Mouse (Mus musculus) brain, embryonic 14.5 days (tissue): Measurements from ENCODE around the gene Fam173b.

Source experiments
- CTCF ChIP-seq: fragments of 200-500 bp; IDR thresholded peaks from 2 replicates; pipeline ENCODE4 v1.5.1; 2012; ENCODE audit warnings: inconsistent platforms, mild to moderate bottlenecking, moderate library complexity, borderline replicate concordance; ENCODE audit not compliant: insufficient read depth, insufficient read length; ENCODE audit errors: extremely low read depth
- POLR2A ChIP-seq: fragments of 200-500 bp; IDR thresholded peaks from 2 replicates; pipeline ENCODE4 v1.6.1; 2012; ENCODE audit warnings: mild to moderate bottlenecking, inconsistent platforms, borderline replicate concordance; ENCODE audit not compliant: poor library complexity, insufficient read depth, insufficient read length, severe bottlenecking; ENCODE audit errors: extremely low read depth

DNA sequence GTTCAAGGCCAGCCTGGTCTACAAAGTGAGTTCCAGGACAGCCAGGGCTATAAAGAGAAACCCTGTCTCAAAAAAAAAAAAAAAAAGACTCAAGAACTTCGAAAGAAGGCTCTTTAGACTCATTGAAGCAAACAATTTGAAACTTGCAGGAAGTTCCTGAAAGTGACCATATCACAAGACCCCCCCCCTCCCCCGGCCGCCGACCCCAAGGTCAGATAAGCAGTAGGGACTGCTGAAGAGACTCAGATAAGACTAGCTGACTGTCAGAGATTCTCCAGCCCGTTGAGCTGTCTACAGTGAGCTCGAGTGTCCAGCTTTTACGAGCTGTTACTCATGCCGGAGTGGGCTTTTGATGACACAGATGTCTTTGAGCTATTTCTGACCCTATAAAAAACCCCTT, 38.8 kb upstream of the Fam173b start:
- no peak for TF ChIP-seq CTCF
- no peak for TF ChIP-seq POLR2A
